Mouse (Mus musculus): ENCODE data around the gene Cabp2.
A peak's percentile ranks its signal among the peaks of the same experiment; 100 is the strongest.
"Not testable (repeated sequence)": the region's sequence is repeated elsewhere in the genome, so short reads cannot be mapped to it uniquely, and the experiment has no call there.

Gene Cabp2

DNA sequence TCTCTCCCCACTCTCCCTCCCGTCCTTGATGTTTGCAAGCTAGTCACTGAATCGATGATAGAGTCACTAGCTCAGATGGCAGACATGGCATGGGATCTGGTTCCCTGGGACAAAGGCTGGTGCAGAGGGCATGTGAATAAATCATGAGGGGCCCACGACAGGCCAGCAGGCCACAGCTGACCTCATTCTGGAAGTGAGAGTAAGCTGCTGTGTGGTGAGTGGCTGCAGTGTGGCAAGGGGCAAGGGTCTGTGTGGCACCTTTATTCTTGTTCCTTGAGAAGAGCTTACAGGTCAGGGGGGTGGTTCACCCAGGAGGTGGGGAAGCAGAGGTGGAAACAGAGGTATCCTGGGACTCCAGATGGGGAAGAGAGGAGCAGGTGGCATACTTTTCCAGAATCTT is at the start of gene Cabp2:
TSS of gene Cabp2 (plus strand) at position 185 of the 400 bp plus-strand sequence.
- DNase-seq (ENCODE audit: low read depth, low spot score) = no peak

DNA sequence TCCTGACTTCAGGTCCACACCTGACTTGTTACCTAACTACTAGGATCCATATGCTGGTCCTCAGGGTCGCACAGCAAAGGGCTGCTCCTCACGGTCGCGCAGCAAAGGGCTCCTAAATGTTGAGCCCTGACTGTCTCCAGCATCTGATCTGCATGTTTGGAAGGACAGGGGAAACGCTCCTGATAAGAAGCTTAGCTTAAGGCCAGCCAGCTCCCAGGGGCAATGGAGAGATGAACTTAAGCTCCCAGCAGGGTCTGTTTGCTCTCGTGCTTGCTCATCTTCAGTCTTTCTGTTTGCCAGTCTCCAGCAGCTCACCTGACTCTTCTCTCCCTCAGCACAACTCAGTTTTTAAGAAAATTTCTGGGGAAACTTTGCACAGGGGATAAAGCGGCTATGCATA is 48.7 kb upstream of the Cabp2 start:
- DNase-seq (ENCODE audit: low read depth, low spot score) = no peak

DNA sequence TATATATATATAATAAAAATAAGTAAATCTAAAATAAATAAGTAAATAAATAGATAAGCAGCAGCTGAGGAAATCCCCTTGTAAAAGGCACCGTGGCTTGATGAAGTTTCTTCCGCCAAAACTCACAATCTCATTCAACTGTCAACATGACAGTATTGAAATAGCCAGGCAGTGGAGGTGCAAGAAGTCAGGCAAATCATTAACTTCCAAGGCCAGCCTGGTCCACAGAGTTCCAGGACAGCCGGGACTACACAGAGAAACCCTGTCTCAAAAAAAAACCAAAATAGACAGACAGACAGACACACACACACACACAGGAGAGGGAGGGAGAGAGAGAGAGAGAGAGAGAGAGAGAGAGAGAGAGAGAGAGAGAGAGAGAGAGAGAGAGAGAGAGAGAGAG is 48.1 kb upstream of the Cabp2 start:
- no peak for DNase-seq (ENCODE audit: low read depth, low spot score)

DNA sequence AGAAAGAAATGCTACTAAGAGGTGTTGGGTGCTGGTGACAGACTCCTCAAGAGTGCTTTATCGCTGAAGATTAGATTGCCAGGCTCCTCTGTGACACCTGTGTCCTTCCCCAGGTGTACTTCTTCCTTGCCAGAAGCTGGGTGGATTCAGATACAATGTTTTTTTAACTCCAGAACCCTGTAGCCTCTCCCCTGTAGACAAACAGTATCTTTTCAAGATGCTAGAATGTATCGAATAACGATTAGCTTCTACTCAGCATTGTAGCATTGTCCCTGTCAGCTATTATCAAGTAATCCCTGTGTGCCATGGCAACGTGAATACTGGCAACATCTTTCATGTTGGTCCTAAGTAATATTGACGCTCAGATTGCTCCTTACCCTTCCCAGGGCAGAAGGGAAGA is 47.6 kb upstream of the Cabp2 start:
- DNase-seq (ENCODE audit: low read depth, low spot score) = no peak

DNA sequence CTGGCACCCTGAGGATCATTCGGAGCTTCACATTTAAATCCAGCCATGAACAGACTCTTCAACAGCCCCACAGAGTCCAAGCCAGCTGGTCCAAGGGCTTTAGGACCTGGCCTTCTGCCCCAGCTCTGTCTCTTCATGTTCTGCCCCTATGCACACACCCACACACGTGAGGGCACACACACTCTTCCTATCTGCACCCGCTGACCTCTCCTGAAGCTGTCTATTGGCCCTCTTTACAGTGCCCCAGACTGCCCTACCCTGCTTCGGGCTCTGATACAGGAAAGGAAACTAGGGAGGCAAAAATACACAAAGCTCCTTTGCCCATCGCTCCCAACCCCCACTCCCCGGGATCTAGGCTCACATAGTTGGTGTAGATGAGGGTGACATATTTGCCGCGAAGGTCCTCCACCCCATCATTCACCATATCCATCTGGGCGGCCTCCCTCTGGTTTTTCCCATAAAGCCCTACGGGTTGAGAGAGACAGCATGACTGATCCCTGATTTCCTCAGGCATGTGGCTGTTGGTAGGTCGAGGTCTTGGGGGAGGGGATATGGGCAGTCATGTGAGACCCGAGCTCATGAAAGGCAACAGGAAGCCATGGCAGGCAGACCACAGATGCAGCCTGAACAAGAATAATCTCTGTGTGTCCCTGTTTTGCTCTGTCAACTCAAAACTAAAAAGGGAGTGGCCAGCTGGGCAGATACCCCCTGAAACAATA is 44.9 kb upstream of the Cabp2 start:
- DNase-seq (ENCODE audit: low read depth, low spot score) = peak; percentile 62

DNA sequence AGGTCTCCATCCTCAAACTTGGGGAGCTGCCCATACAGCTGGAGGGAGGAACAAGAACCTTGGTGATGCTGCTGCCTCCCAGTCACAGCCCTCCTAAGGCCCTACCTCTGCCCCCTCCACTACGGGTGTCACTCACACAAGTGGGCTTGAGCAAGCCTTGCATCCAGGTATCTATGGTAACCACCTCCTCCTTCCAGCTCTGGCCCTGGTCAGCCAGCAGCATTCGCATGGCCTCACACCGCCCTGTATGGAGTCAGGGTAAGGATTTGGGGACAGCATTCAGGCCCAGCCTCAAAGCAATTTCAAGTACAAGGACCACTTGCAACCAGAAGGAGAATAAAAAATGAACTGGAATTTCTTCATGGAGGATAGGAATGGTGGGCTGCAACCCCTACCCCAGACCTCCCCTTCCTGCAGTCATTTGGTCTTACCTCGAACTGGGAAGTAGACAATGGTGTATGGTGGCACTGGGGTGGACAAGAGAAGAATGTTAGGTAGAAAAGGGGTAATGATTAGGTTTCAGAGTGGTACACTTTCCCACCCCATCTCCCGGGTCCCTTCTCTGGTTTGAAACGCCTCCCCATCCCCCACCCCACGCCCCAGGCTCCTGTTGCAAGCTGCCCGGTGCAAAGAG is 44.1 kb upstream of the Cabp2 start:
- not testable (repeated sequence) for DNase-seq (ENCODE audit: low read depth, low spot score)

DNA sequence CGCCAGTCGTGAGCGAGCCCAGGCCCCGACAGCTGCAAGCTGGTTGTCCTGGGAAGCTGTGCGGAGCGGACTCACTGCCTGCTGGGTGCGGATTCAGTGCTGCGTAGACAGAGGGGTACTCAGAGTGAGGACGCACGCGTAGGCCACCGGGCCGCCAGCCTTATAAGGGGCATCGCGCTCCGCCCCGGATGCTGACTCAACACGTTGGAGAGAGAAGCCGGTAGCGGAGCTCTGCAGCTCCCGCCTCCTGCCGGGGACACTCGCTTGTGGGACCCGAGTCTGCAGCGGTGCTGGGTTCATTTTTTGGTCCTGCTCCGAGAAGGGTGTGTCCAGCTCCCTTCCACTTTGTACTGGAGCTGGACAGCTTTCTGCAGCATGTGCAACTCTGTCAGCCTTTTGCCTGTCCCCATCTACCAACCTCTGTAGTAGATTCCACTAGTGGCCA is 43.6 kb upstream of the Cabp2 start, which contains the start of gene Gstp1:
TSS of gene Gstp1 (minus strand) at position 198 of the 445 bp plus-strand sequence.
- peak; percentile 92 for DNase-seq (ENCODE audit: low read depth, low spot score)

DNA sequence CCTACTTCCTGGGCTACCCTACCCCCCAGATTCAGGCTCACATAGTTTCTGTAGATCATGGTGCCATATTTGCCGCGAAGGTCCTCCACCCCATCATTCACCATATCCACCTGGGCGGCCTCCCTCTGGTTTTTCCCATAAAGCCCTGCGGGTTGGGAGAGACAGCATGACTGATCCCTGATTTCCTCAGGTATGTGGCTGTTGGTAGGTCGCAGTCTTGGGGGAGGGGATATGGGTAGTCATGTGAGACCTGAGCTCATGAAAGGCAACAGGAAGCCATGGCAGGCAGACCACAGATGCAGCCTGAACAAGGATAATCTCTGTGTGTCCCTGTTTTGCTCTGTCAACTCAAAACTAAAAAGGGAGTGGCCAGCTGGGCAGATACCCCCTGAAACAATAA is 40.4 kb upstream of the Cabp2 start:
- DNase-seq (ENCODE audit: low read depth, low spot score) = not testable (repeated sequence)

DNA sequence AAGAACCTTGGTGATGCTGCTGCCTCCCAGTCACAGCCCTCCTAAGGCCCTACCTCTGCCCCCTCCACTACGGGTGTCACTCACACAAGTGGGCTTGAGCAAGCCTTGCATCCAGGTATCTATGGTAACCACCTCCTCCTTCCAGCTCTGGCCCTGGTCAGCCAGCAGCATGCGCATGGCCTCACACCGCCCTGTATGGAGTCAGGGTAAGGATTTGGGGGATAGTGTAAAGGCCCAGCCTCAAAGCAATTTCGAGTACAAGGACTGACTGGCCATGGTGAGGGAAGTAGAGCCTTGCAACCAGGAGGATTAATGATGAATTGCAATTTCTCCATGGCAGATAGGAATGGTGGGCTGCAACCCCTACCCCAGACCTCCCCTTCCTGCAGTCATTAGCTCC is 39.9 kb upstream of the Cabp2 start:
- DNase-seq (ENCODE audit: low read depth, low spot score) = not testable (repeated sequence)

DNA sequence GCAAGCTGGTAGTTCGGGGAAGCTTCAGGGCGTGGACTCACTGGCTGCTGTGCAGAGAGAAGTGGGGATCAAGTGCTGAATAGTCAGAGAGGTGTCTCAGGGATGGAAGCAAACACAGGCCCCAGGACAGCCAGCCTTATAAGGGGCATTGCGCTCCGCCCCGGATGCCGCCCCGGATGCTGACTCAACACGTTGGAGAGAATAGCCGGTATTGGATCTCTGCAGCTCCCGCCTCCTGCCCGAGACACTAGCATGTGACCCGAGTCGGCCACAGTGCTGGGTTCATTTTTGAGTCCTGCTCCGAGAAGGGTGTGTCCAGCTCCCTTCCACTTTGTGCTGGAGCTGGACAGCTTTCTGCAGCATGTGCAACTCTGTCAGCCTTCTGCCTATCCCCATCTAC is 39.3 kb upstream of the Cabp2 start:
- DNase-seq (ENCODE audit: low read depth, low spot score) = no peak

DNA sequence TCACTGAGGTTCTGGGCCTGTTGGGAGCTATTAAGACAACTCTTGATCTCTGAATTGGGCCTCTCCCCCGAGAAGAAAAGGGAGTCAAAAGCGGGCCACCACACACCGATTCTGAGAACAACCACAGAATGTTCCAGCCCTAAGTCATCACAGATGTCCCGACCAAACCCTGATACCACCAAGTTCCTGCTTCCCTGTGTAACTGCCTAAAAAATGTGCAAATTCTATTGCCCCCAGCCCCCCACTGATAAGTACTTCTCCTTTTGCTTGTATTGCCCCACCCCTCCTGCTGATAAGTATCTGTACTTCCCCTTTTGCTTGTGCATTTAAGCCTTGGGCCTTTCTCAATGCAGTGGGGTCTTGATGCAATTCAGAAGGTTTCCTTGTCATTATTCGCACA is 37.3 kb upstream of the Cabp2 start:
- DNase-seq (ENCODE audit: low read depth, low spot score) = not testable (repeated sequence)

DNA sequence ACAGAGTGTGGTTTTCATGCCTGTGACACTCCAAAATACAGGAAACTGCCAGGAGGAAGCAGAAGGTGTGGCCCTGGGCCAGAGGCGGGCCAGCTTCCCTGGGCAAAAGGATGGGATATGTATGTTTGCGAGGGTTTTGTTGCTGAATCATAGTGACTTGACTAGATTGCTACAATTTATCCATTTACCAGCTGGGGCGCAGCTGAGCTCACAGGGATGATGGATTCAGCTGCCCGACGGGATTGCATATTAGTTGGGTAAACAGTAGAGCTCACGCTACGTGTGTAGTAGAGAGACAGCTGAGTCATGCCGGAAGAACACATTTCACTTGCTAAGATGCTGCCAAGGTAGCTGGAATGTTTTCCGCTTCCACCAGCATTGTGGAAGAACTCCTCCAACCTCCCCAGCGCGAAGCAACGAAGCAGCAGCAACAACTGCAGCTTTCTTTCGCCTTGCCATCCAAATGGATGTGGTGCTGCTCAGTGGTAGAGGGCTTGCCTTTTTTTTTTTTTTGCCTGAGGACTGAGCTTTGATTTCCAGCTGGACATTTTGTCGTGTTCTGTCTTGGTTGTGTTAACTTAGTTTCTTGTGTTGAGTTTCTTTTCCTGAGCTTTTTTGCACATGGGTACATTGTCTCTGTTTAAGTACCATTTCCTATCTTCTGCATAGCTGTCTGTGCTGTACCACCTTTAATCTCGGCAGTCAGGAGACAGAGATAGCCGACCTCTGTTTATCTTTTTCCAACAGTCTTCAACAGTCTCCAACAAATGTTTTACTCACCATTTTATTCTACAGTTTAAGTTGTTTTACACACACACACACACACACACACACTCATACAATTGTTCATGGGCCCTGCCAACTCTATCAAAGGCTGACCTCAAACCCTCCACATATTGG is 35.2 kb upstream of the Cabp2 start, which contains the start of gene Gstp2:
TSS of gene Gstp2 (minus strand) at position 58 of the 900 bp plus-strand sequence.
- DNase-seq (ENCODE audit: low read depth, low spot score) = no peak

DNA sequence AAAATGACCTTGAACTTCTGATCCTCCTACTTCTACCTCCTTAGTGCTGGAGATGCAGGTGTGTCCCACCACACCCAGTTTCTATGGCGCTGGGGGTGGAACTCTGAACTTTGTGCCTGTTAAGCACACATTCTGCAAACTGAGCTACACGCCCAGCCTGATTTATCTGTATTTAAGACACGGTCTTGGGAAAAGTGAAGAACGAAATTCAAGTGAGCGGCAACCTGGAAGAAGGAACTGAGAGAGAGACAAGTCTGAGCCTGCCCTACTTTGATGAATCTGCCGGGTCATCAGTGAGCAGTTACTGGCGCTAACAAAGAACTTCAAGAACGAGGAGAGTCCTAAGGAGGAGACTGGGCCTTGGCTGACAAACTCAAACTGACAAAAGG is 34.5 kb upstream of the Cabp2 start:
- no peak for DNase-seq (ENCODE audit: low read depth, low spot score)

DNA sequence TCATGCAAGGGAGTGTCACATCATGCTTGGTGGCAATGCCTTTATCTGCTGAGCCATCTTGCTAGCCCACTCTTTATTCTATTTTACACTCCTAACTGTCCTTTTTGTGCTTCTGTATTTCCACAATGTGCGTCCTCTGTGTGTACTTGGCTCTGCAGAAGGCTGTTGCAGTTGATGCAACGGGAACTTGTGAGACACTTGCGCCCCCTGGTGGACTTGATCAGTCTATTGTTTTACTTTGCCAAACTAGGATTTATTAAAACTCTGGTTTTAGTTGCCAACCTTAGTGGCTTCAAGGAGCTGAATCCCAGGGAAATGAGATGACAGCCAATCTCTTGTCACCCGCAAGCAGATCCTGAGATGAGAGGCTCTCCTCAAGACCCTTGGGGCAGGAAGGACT is 33.5 kb upstream of the Cabp2 start:
- DNase-seq (ENCODE audit: low read depth, low spot score) = peak; percentile 81

DNA sequence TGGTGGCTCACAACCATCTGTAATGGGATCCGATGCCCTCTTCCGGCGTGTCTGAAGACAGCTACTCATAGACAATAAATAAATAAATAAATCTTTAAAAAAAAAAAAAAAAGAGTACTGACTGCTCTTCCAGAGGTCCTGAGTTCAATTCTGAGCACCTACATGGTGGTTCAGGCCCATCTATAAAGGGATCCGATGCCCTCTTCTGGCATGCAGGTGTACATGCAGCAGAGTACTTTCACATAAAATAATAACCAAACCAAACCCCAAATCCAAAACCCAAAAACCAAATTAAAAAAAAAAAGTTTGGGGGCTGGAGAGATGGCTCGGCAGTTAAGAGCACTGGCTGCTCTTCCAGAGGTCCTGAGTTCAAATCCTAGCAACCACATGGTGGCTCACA is 32.3 kb upstream of the Cabp2 start:
- DNase-seq (ENCODE audit: low read depth, low spot score) = peak; percentile 30

DNA sequence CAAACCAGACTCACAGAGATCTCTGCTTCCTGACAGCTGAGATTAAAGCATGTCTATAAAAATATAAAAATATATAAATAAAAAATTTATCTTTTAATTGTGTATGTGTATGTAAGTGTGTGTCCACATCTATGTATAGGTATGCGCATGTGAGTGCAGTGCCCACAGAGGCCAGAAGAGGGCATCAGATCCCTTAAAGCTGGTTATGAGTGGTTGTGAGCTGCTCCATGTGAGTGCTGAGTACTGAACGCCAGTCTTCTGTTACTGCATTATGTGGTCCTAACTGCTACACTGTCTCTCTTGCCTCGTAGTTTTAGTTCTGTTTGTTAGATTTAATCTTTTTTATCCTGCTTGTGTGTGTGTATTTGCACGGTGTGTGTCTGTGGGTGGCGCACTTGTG is 30.4 kb upstream of the Cabp2 start:
- no peak for DNase-seq (ENCODE audit: low read depth, low spot score)

DNA sequence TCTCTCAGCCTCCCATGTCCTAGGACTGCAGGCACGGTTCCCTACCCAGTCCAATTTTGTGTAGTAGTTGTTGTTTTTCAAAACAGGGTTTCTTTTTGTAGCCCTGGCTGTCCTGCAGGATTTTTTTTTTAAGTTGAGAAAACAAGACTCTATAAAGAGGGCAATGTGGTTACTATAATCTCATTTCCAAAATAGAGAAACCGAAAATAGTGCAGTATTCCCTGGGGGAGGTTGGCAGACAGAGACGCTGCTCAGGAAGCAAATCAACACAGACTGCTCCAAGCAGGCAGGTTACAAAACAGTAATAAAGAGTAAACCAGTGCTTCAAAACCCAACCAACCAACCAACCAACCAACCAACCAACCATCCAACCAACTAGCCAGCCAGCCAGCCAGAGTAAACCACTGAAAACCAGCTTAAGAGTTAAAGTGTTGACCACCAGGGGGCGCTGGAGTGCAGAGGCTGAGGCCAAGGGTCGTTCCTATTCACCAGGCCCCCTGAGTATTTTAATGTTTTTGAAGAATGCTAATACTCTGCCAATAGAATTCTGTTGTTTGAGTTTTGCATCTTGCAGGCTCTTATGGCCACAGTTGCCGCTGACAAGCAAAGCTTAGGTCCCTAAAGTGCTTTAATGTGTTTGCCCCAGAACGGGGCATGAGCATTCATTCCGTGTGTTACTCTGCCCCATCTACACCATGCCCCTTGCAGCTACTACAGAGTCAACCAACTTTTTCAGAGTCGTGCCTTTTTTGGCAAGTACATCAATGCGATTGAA is 29.4 kb upstream of the Cabp2 start:
- DNase-seq (ENCODE audit: low read depth, low spot score) = peak; percentile 60

DNA sequence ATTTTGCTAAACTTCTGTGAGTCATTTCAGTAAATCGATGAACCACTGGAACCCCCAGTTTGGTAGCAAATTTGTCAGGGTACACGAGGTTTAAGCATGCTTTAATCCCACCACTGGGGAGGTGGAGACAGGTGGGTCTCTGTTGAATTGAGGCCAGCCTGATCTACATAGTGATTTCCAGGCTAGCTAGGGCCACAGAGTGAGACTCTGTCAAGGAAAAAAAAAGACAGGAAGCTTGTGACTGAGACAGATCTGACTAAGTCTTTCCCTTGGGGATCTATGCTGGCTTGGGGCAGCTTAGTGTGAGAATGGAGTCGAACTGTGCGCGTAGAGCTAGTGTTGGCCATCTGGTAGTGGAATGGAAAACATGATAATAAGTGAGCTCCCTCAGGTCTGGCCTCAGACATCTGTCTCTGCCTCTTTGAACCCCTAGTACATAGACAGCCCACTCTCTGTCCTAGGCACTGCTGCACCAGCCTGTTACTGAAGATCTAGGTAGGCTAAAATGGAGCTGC is 28.8 kb upstream of the Cabp2 start:
- no peak for DNase-seq (ENCODE audit: low read depth, low spot score)

DNA sequence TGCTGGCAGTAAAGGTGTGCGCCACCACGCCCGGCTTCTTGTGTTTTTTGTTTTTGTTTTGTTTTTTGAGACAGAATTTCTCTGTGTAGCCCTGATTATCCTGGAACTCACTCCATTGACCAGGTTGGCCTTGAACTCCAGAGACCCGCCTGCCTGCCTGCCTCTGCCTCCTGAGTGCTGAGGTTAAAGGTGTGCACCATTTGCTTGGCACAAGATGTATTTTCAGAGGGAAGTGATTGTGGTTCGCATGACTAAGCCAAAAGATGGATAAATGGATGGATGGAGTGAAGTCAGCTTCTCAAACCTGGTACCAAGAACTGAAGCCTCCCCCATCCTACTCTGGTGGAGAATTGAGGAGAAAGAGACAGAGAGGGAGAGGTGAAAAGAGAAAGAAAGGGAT is 26.8 kb upstream of the Cabp2 start:
- no peak for DNase-seq (ENCODE audit: low read depth, low spot score)

DNA sequence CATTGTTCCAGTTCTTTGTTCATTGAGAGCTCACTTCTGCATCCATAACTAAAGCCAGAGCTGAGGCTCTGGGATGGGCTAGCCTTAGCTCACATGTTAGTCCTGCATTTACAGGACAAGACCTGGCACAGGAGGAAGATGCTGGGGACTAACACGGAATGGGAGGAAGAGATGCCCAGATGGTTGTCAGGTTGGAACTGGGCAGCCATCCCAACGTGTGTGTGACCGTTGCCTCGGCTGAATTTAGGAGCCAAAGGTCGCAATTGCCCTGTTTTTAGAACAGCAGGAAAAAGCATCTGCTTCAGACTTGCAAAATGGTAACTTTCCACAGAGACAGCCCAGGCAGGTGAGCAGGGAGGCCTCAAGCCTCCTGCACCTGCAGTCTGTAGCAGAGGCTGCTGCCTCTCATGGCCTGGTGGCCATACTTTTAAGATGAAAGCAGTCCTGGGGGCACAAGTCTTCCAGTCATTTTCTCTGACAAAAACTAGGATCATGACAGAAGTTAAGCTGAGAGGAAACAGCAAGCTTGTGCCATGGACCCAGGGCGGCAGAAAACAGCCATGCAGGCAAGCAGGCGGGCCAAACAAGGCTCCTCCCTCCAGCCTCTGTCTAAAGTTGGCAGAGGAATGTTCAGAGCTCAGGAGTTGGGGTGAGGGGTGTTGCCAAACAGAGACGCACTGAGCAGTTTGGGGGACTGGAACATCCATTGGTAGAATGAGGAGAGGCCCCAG is 26.0 kb upstream of the Cabp2 start:
- DNase-seq (ENCODE audit: low read depth, low spot score) = no peak
